Mouse (Mus musculus) kidney, postnatal 0 days (tissue): ENCODE results near the gene Sbk3. TPM values are rescaled to one million over a fixed set of nuclear protein-coding genes. Genes with fewer than 3 reads are reported as not detected.

Source experiments
- ATAC-seq: fragments of 200-750 bp; cut with Nextera tagmentation; replicated peaks from 2 replicates; pipeline ENCODE4 v1.8.0; 2017; ENCODE audit warnings: low read depth, moderate number of reproducible peaks, moderate TSS enrichment, moderate library complexity; ENCODE audit not compliant: low FRiP score
- DNase-seq: peaks from one replicate; pipeline ENCODE4 v3.0.0-alpha.2; 2016; ENCODE audit warnings: low spot score
- H3K27ac ChIP-seq: fragments of 300-500 bp; sonication (generic); 2 replicates; pipeline ENCODE4 v1.5.1; 2014; ENCODE audit warnings: mild to moderate bottlenecking
- H3K27me3 ChIP-seq: fragments of 300-500 bp; sonication (generic); 2 replicates; pipeline ENCODE4 v1.6.1; 2014; ENCODE audit warnings: low read length, mixed read lengths; ENCODE audit not compliant: insufficient read depth
- H3K36me3 ChIP-seq: fragments of 300-500 bp; sonication (generic); 2 replicates; pipeline ENCODE4 v1.6.1; 2014; ENCODE audit warnings: low read length, mixed read lengths; ENCODE audit not compliant: insufficient read depth
- H3K4me1 ChIP-seq: fragments of 300-500 bp; sonication (generic); replicated peaks from 2 replicates; pipeline ENCODE4 v1.6.1; 2014; ENCODE audit warnings: antibody characterized with exemption, low read length, mixed read lengths; ENCODE audit not compliant: insufficient read depth
- H3K4me2 ChIP-seq: fragments of 300-500 bp; sonication (generic); 2 replicates; pipeline ENCODE4 v1.6.1; 2014; ENCODE audit warnings: mild to moderate bottlenecking, low read length, moderate library complexity, mixed read lengths
- H3K4me3 ChIP-seq: fragments of 300-500 bp; sonication (generic); replicated peaks from 2 replicates; pipeline ENCODE4 v1.5.1; 2014; ENCODE audit warnings: low read depth, low read length
- H3K9ac ChIP-seq: fragments of 300-500 bp; sonication (generic); 2 replicates; pipeline ENCODE4 v1.6.1; 2014; ENCODE audit warnings: low read depth, low read length
- H3K9me3 ChIP-seq: fragments of 300-500 bp; sonication (generic); replicated peaks from 2 replicates; pipeline ENCODE4 v1.6.1; 2016; ENCODE audit warnings: low read length, inconsistent platforms, mixed read lengths
- CTCF ChIP-seq: IDR thresholded peaks from 2 replicates; pipeline ENCODE4 v1.5.1; 2016; ENCODE audit warnings: antibody characterized with exemption, low read depth, mild to moderate bottlenecking, moderate library complexity
- WGBS: fragments of 180-500 bp; shearing (Covaris S2); extraction: QIAGEN DNeasy Blood & Tissue Kit; methylation state at CpG from one replicate; pipeline ENCODE4 v1.1.7; 2014; 5-methylcytosine and 5-hydroxymethylcytosine counted together
- polyA plus RNA-seq: library from polyadenylated mRNA; unstranded; fragments of >200 nt; fragmentation: Nextera tagmentation; extraction: Ambion mirVana; gene quantifications from 2 replicates; pipeline ENCODE4 v1.2.1, GENCODE M21; 2015

Sbk3 gene
- polyA plus RNA-seq, 1 experiment from 2014 or later: 0.05 TPM

DNA sequence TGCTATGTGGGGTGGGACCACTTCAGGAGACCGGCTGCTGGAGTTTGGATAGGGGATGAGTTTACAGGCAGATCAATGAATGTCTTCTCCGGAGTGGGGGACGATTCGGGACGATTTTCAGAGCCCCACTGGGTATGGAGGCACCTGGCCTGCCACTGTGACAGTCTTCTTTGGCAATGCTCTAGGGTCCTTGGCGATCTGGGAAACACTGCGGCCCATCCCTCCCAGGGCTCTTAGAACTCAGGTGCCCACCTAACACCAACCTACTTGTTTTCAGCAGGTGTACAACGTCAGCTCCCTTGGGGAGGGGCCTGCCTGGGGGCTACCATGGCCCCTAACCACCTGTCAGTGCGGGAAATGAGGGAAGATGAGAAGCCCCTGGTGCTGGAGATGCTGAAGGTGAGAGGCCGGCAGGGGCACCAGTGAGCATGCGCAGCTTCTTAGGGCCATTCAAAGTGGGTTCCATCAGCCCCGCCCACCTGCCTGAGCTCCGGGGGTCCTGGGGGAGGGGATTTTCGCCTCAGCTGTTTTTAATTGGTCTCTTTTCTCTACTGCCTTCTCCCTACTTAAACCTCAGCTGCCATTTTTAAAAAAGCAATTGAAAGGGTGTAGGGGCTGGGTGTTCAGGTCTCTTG lies 47.9 kb downstream of the Sbk3 start:
- peak; percentile 48 for TF ChIP-seq CTCF
- Histone ChIP-seq H3K27me3 (no peaks in the 10 kb centered on the region), H3K27ac (peak overlapping the region; percentile 77), H3K36me3 (peaks cover 27% of the 10 kb centered on the region), H3K9ac (peak overlapping the region; percentile 50; the same call in 1 of the 2 replicates), H3K4me3 (peak overlapping the region; percentile 21), H3K4me2 (peak overlapping the region; percentile 62), H3K9me3 (no peaks in the 10 kb centered on the region), H3K4me1 (peaks cover 28% of the 10 kb centered on the region)
- 1% methylated on average over 14 of the region's 14 CpGs for WGBS
- DNase-seq (peak; percentile 73), ATAC-seq (no peak; the same call in 1 of the 2 replicates)

DNA sequence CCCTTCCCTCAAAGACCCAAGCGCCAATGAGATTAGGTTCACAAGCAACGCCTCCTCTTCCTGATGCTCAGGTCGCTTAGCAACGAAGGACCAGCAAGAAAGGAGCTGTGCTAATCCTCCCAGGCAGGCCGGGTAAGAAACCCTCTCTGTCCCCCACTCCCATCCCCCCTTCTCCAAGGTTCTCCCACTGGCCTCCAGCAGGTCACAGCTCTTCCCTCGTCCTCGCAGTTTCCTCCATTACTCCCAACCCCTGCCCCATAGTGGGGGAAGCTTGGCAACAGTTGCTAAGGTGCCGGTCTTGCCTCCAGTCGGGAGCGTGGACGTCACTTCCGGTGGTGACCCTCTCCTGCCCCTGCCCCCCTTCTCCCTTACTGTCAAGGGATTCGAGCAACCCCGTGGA lies 48.5 kb downstream of the Sbk3 start:
- Histone ChIP-seq H3K9ac (peak overlapping the region; percentile 14; the same call in 1 of the 2 replicates), H3K4me2 (peak overlapping the region; percentile 62), H3K27ac (peak overlapping the region; percentile 39; the same call in 1 of the 2 replicates), H3K9me3 (no peaks in the 10 kb centered on the region), H3K4me3 (peak overlapping the region; percentile 21; the same call in 1 of the 2 replicates), H3K4me1 (peaks cover 28% of the 10 kb centered on the region), H3K27me3 (no peaks in the 10 kb centered on the region), H3K36me3 (peaks cover 30% of the 10 kb centered on the region)
- 0% methylated on average over 14 of the region's 14 CpGs for WGBS
- DNase-seq (peak; percentile 84), ATAC-seq (peak; percentile 52)
- no peak for TF ChIP-seq CTCF

DNA sequence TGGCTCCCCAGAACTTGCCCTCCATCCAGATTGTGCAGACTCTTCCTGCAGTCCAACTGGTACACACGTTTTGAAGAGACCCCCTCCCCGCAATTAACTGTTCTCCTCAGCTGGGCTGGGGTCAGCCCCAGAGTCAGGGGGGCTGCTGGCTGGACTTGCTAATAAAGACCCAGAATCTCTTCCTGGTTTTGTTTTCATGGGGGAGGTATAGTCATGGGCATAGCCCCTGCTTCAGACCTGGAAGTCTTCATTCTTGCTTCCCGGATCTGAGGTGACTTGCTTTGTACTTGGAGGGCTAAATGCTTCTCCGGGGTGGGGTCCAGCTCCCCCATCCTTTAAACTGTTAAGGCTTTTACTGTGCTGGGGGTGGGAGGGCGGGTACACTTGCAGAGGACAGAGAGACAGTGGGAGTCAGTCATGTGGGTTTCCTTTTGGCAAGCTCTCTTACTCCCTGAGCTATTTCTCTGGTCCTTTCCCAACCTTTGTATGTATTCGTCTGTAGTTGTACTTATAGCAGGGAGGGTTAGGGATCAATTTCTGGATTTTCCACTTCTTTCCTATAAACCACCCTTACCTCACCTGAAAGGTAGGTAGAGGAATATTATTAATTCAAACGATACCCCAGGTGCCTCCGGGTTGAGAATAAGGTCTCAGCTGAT lies 49.0 kb downstream of the Sbk3 start, which contains the start of gene Nat14:
Gene Nat14 (plus strand): TSS at position 205 of the 659 bp plus-strand sequence.
- Histone ChIP-seq H3K4me1 (peaks cover 28% of the 10 kb centered on the region), H3K36me3 (peaks cover 32% of the 10 kb centered on the region), H3K9ac (peak within 1 kb of the TSS; percentile 14; the same call in 1 of the 2 replicates)

GRCm38 (mm10) chr7:4920976-4921823 lies 49.8 kb downstream of the Sbk3 start:
- H3K9ac ChIP-seq: no peak overlapping the region
- no peak overlapping the region for H3K4me2 ChIP-seq
- WGBS: 55% methylated on average over 23 of the region's 23 CpGs
- peaks cover 32% of the 10 kb centered on the region for H3K36me3 ChIP-seq
- DNase-seq (peak; percentile 45), ATAC-seq (no peak)
- no peak for TF ChIP-seq CTCF
- peak overlapping the region; percentile 54 for H3K27ac ChIP-seq
- H3K4me1 ChIP-seq: peaks cover 30% of the 10 kb centered on the region
- no peak overlapping the region for H3K4me3 ChIP-seq
- no peaks in the 10 kb centered on the region for H3K27me3 ChIP-seq
- H3K9me3 ChIP-seq: no peaks in the 10 kb centered on the region

More for the DNA sequence above, 49.0 kb downstream of the Sbk3 start, which contains the start of gene Nat14:
- no peaks in the 10 kb centered on the region for H3K27me3 ChIP-seq
- peak within 1 kb of the TSS; percentile 21 for H3K4me3 ChIP-seq
- ATAC-seq: no peak
- peak within 1 kb of the TSS; percentile 62 for H3K4me2 ChIP-seq
- DNase-seq: no peak
- peak within 1 kb of the TSS; percentile 54 for H3K27ac ChIP-seq
- 34% methylated on average over 8 of the region's 8 CpGs for WGBS
- H3K9me3 ChIP-seq: no peaks in the 10 kb centered on the region
- TF ChIP-seq CTCF: no peak

DNA sequence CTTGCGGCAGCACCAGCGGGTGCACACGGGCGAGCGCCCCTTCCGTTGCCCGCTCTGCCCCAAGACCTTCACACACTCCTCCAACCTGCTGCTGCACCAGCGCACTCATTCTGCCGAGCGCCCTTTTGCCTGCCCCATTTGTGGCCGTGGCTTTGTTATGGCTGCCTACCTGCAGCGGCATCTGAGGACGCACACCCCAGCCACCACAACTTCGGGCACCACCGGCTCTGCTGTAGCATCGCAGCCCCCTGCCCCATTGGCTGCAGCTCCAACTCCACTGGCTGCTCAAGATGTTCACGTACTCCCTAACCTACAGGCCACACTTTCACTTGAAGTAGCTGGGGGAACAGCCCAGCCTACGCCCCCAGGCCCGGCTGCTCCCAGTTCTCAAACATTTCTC lies 50.5 kb downstream of the Sbk3 start:
- DNase-seq: no peak
- no peak overlapping the region for H3K4me3 ChIP-seq
- ATAC-seq: no peak
- H3K4me2 ChIP-seq: no peak overlapping the region
- no peaks in the 10 kb centered on the region for H3K27me3 ChIP-seq
- 92% methylated on average over 19 of the region's 19 CpGs for WGBS
- H3K9ac ChIP-seq: no peak overlapping the region
- no peak for TF ChIP-seq CTCF
- H3K9me3 ChIP-seq: no peaks in the 10 kb centered on the region
- peaks cover 32% of the 10 kb centered on the region for H3K36me3 ChIP-seq
- peak overlapping the region; percentile 54 for H3K27ac ChIP-seq
- peaks cover 31% of the 10 kb centered on the region for H3K4me1 ChIP-seq

- no peak overlapping the region for H3K4me3 ChIP-seq
- H3K4me2 ChIP-seq: no peak overlapping the region
- H3K9ac ChIP-seq: no peak overlapping the region
- H3K9me3 ChIP-seq: no peaks in the 10 kb centered on the region
- TF ChIP-seq CTCF: no peak
- ATAC-seq: no peak
- peaks cover 32% of the 10 kb centered on the region for H3K36me3 ChIP-seq
- peaks cover 31% of the 10 kb centered on the region for H3K4me1 ChIP-seq
- no peaks in the 10 kb centered on the region for H3K27me3 ChIP-seq
- 85% methylated on average over 21 of the region's 21 CpGs for WGBS
- DNase-seq: no peak
- H3K27ac ChIP-seq: no peak overlapping the region
Observed at GRCm38 (mm10) chr7:4919971-4920370, 51.0 kb downstream of the Sbk3 start.
